Mouse (Mus musculus): ENCODE results near the gene Pllp. TPM values are rescaled to one million over a fixed set of nuclear protein-coding genes. Genes with fewer than 3 reads are reported as not detected.

Pllp gene
- polyA plus RNA-seq, 1 experiment from 2014 or later = 3.9 TPM

DNA sequence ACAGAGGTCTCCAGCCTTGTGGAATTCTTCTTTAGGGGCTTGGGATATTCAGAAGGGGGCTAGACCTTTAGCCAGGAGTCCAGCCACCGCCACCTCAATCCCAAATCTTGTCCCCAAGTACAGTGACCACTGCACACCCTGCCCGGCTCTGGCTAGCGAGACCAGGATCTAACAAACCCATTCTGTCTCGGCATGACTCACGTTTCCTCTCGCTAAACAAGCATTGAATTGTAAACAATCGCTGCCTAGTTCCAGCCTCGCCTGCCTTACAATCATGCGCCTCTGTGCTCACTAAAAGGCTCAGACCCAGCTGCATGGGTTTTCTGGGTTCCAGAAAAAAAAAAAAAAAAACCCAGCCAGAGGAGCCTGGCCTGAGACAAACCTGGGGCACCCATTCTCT, 17.5 kb downstream of the Pllp start:
- Histone ChIP-seq H3K27me3 (replicated peaks) (no peaks in the 10 kb centered on the region), H3K4me2 (no peak overlapping the region), H3K27ac (replicated peaks) (peak overlapping the region; percentile 58), H3K4me3 (replicated peaks) (no peak overlapping the region), H3K9ac (replicated peaks) (no peak overlapping the region), H3K36me3 (peaks cover 14% of the 10 kb centered on the region), H3K9me3 (replicated peaks) (no peaks in the 10 kb centered on the region), H3K4me1 (0 out of 2 replicates have a peak, but pooled peaks cover 4% of the 10 kb centered on the region)
- ATAC-seq (ENCODE audit: low FRiP score) = no peak
- 41% methylated on average over 9 of the region's 9 CpGs for WGBS

- Histone ChIP-seq H3K4me2 (no peak overlapping the region), H3K9me3 (replicated peaks) (no peaks in the 10 kb centered on the region), H3K27me3 (replicated peaks) (no peaks in the 10 kb centered on the region), H3K4me1 (0 out of 2 replicates have a peak, but pooled peaks cover 4% of the 10 kb centered on the region), H3K9ac (replicated peaks) (no peak overlapping the region), H3K4me3 (replicated peaks) (no peak overlapping the region), H3K27ac (replicated peaks) (no peak overlapping the region), H3K36me3 (peaks cover 41% of the 10 kb centered on the region)
- WGBS = 87% methylated on average over 6 of the region's 6 CpGs
- ATAC-seq (ENCODE audit: low FRiP score) = no peak
These were observed 20.2 kb downstream of the Pllp start for GRCm38 (mm10) chr8:94675923-94676322.

DNA sequence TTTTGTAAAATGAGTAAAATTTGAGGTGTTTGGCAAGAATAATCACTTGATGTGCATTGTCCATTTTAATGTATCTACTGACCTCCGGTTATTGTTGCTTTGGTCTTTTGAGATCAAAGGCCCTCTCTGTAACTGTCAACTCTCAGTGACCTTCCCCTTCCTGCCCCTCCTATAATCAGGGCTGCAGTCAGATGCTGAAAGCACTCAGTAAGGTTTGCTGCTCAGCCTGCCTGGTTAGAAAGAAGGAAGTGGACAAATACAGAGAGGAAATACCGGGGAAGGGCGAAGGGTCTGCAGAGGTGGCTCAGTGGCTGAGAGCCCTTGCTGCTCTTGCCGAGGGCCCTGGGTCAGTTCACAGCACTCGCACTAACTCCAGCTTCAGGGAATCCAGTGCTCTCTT, 21.7 kb downstream of the Pllp start:
- 87% methylated on average over 5 of the region's 5 CpGs for WGBS
- Histone ChIP-seq H3K9ac (replicated peaks) (no peak overlapping the region), H3K27ac (replicated peaks) (no peak overlapping the region), H3K27me3 (replicated peaks) (no peaks in the 10 kb centered on the region), H3K36me3 (peaks cover 49% of the 10 kb centered on the region), H3K4me1 (peaks cover 5% of the 10 kb centered on the region; the same call in 1 of the 2 replicates), H3K4me2 (no peak overlapping the region), H3K9me3 (replicated peaks) (no peaks in the 10 kb centered on the region), H3K4me3 (replicated peaks) (no peak overlapping the region)
- no peak for ATAC-seq (ENCODE audit: low FRiP score)

- peak; percentile 99 for ATAC-seq (ENCODE audit: low FRiP score)
- Histone ChIP-seq H3K36me3 (peaks cover 26% of the 10 kb centered on the region), H3K27ac (replicated peaks) (peak within 1 kb of the TSS; percentile 97), H3K4me3 (replicated peaks) (peak within 1 kb of the TSS; percentile 96), H3K4me1 (peaks cover 24% of the 10 kb centered on the region), H3K4me2 (peak within 1 kb of the TSS; percentile 61), H3K9ac (replicated peaks) (peak within 1 kb of the TSS; percentile 98), H3K9me3 (replicated peaks) (no peaks in the 10 kb centered on the region), H3K27me3 (replicated peaks) (no peaks in the 10 kb centered on the region)
- WGBS = under 1% methylated on average over 74 of the region's 74 CpGs
These were observed 29.4 kb downstream of the Pllp start, which contains the start of gene Arl2bp for GRCm38 (mm10) chr8:94666456-94667308. TSS of gene Arl2bp (plus strand) at chr8:94666600.

DNA sequence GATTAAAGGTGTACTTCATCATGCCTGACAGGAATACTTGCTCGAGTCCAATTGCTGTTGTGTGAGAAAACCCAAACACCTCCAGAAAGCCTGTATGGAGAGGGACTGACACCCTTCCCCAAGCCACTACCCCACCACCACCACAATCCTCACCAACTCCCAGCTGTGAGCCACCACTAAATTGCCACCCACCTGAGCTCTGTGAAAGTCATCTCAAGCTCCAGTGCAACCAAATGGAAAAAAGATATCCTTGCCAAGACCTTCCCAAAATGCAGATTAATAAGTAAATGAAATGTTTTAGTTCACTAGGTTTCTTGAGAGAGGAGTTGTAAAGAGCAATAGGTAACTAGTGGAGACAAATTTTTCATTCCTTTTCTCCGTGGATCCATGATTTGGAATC, 31.4 kb downstream of the Pllp start:
- Histone ChIP-seq H3K27me3 (replicated peaks) (no peaks in the 10 kb centered on the region), H3K4me1 (peaks cover 24% of the 10 kb centered on the region), H3K4me3 (replicated peaks) (no peak overlapping the region), H3K9me3 (replicated peaks) (no peaks in the 10 kb centered on the region), H3K4me2 (no peak overlapping the region), H3K36me3 (peaks cover 27% of the 10 kb centered on the region), H3K27ac (replicated peaks) (no peak overlapping the region), H3K9ac (replicated peaks) (no peak overlapping the region)
- 90% methylated on average over 2 of the region's 2 CpGs for WGBS
- ATAC-seq (ENCODE audit: low FRiP score) = no peak

DNA sequence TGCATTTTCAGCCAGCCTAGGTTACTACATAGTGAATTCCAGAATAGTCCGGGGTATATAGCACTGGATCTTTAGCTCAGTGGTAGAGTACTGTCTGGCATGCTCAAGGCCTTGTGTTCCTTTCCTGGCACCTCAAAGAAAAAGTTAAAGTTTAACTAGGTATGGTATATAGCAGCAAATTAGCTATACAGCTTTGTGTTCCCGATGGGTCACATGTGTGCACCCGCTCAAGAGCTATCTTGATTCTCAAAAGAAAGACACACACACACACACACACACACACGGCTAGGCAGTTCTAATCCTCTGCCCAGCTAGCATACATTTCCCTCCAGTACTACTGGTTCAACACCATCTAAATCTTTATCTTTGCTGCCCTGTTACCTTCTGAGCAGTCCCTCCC, 35.7 kb downstream of the Pllp start:
- H3K9me3 ChIP-seq (replicated peaks) = no peaks in the 10 kb centered on the region
- H3K4me1 ChIP-seq = 0 out of 2 replicates have a peak, but pooled peaks cover 2% of the 10 kb centered on the region
- WGBS = 66% methylated on average over 4 of the region's 4 CpGs
- no peaks in the 10 kb centered on the region for H3K27me3 ChIP-seq (replicated peaks)
- no peak for ATAC-seq (ENCODE audit: low FRiP score)
- H3K9ac ChIP-seq (replicated peaks) = no peak overlapping the region
- no peak overlapping the region for H3K4me3 ChIP-seq (replicated peaks)
- peaks cover 41% of the 10 kb centered on the region for H3K36me3 ChIP-seq
- no peak overlapping the region for H3K4me2 ChIP-seq
- no peak overlapping the region for H3K27ac ChIP-seq (replicated peaks)

DNA sequence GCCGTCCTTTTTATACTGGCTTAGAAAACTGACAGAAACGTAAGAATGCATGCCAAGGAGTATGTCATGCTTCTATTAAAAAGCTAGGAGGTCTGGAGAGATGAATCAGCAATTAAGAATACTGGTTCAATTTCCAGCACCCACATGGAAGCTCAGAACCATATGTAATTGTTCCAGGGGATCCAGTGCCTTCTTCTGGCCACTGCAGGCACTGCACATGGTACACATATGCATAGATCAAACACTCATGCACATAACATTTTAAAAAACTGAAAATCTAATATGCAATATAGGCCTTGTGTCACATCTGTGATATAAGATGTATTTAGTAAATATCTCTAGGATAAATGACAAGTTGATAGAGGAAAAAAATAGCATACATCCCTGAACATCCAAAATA, 38.0 kb downstream of the Pllp start:
- no peak overlapping the region for H3K27ac ChIP-seq (replicated peaks)
- no peaks in the 10 kb centered on the region for H3K4me1 ChIP-seq
- ATAC-seq (ENCODE audit: low FRiP score) = no peak
- H3K9me3 ChIP-seq (replicated peaks) = no peaks in the 10 kb centered on the region
- H3K36me3 ChIP-seq = peaks cover 59% of the 10 kb centered on the region
- H3K9ac ChIP-seq (replicated peaks) = no peak overlapping the region
- WGBS = 91% methylated on average over 2 of the region's 2 CpGs
- no peaks in the 10 kb centered on the region for H3K27me3 ChIP-seq (replicated peaks)
- no peak overlapping the region for H3K4me2 ChIP-seq
- no peak overlapping the region for H3K4me3 ChIP-seq (replicated peaks)

GRCm38 (mm10) chr8:94654994-94655393, 41.1 kb downstream of the Pllp start:
- no peak overlapping the region for H3K4me2 ChIP-seq
- no peak overlapping the region for H3K9ac ChIP-seq (replicated peaks)
- H3K27me3 ChIP-seq (replicated peaks) = no peaks in the 10 kb centered on the region
- H3K4me1 ChIP-seq = no peaks in the 10 kb centered on the region
- H3K9me3 ChIP-seq (replicated peaks) = no peaks in the 10 kb centered on the region
- H3K36me3 ChIP-seq = peaks cover 62% of the 10 kb centered on the region
- no peak overlapping the region for H3K4me3 ChIP-seq (replicated peaks)
- H3K27ac ChIP-seq (replicated peaks) = no peak overlapping the region
- ATAC-seq (ENCODE audit: low FRiP score) = no peak

DNA sequence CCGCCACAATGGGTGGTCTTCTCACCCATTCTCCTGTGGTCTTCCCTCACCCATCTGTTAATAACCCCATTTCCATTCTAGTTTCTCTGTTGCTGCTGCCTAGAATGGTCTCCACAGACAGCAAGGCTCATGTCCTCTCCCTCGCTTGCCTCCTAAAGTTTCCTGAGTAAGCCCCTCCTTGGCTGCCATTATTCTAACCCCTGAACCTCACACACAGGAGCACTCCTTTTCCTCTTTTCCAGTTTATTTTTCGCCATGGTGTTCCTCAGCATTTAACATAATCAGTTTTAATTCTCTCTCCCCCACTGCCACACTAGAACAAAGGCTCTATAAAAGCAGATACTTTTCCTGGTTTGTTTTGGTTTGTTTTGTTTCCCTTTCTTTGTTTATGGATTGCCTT, 43.1 kb downstream of the Pllp start:
- 86% methylated on average over 3 of the region's 3 CpGs for WGBS
- H3K9ac ChIP-seq (replicated peaks) = no peak overlapping the region
- H3K9me3 ChIP-seq (replicated peaks) = no peaks in the 10 kb centered on the region
- H3K4me2 ChIP-seq = no peak overlapping the region
- peaks cover 61% of the 10 kb centered on the region for H3K36me3 ChIP-seq
- no peak overlapping the region for H3K27ac ChIP-seq (replicated peaks)
- H3K27me3 ChIP-seq (replicated peaks) = no peaks in the 10 kb centered on the region
- no peaks in the 10 kb centered on the region for H3K4me1 ChIP-seq
- ATAC-seq (ENCODE audit: low FRiP score) = no peak
- no peak overlapping the region for H3K4me3 ChIP-seq (replicated peaks)

GRCm38 (mm10) chr8:94649496-94649895, 46.6 kb downstream of the Pllp start:
- Histone ChIP-seq H3K9ac (replicated peaks) (no peak overlapping the region), H3K36me3 (peaks cover 62% of the 10 kb centered on the region), H3K9me3 (replicated peaks) (no peaks in the 10 kb centered on the region), H3K4me3 (replicated peaks) (no peak overlapping the region), H3K4me2 (no peak overlapping the region), H3K27ac (replicated peaks) (no peak overlapping the region), H3K27me3 (replicated peaks) (no peaks in the 10 kb centered on the region), H3K4me1 (no peaks in the 10 kb centered on the region)
- ATAC-seq (ENCODE audit: low FRiP score) = no peak
- 31% methylated on average over 3 of the region's 3 CpGs for WGBS

- no peaks in the 10 kb centered on the region for H3K9me3 ChIP-seq (replicated peaks)
- no peak overlapping the region for H3K4me3 ChIP-seq (replicated peaks)
- ATAC-seq (ENCODE audit: low FRiP score) = no peak
- WGBS = 93% methylated on average over 3 of the region's 3 CpGs
- H3K36me3 ChIP-seq = peaks cover 64% of the 10 kb centered on the region
- no peak overlapping the region for H3K4me2 ChIP-seq
- no peaks in the 10 kb centered on the region for H3K4me1 ChIP-seq
- H3K27ac ChIP-seq (replicated peaks) = no peak overlapping the region
- H3K9ac ChIP-seq (replicated peaks) = no peak overlapping the region
- no peaks in the 10 kb centered on the region for H3K27me3 ChIP-seq (replicated peaks)
These were observed 49.9 kb downstream of the Pllp start for GRCm38 (mm10) chr8:94646165-94646564.

DNA sequence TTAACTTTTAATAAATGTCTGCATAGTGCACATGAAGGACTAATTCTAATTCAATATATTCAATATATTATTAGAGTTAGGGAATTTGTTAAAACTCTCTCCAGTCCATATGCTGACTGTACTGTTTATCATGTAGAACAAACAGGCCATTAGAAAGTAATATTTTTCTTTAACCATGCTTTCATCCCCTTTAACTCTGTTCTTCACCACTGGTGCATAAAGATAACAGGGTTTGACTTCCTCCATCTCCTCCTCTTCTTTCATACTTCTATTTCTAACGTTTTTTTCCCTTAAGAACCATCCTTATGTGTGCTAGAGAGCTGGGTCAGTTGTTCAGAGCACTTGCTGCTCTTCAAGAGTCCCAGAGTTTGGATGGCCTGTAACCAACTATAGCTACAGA, 50.9 kb downstream of the Pllp start:
- ATAC-seq (ENCODE audit: low FRiP score) = no peak
- 50% methylated on average over 1 of the region's 1 CpGs for WGBS
- Histone ChIP-seq H3K4me2 (no peak overlapping the region), H3K4me1 (no peaks in the 10 kb centered on the region), H3K9ac (replicated peaks) (no peak overlapping the region), H3K36me3 (peaks cover 72% of the 10 kb centered on the region), H3K4me3 (replicated peaks) (no peak overlapping the region), H3K27ac (replicated peaks) (no peak overlapping the region), H3K9me3 (replicated peaks) (no peaks in the 10 kb centered on the region), H3K27me3 (replicated peaks) (no peaks in the 10 kb centered on the region)

All from neural tube, embryonic 15.5 days (tissue).